Mouse (Mus musculus): ENCODE measurements around the gene Pgs1. TPM values are rescaled to one million over a fixed set of nuclear protein-coding genes. Genes with fewer than 3 reads are reported as not detected.
A peak's percentile ranks its signal among the peaks of the same experiment; 100 is the strongest.

Pgs1 gene
- polyA plus RNA-seq, 1 experiment from 2014 or later = 45.9 TPM

DNA sequence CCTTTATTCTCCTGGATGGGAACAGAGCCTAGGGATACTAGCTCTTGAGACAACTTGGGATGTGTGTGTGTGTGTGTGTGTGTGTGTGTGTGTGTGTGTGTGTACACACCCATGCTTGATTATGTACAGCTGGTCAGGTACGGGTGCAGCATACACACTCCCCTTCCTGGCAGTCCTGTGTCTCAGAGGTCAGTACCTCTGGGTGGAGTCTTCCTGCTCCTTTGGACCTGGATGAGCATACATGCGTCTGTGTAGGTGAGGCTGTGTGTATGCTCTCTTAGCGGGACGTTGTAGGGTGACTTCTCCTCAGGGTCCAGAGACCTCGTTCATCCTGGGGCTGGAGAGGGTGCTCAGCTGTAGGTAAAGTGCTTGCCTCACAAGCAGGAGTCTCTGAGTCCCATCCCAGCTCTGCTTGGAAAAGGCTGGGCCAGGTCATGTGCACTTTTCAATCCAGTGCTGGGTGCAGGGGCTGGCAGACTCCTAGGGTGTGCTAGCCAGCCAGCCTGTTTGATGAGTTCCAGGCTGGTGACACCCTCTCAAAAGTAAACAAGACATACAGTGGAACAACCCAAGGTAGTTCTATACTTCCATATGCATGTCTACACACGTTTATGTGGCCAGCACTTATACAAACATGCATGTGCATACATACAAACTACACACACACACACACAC, 13.3 kb downstream of the Pgs1 start:
- Histone ChIP-seq H3K27me3 (no peaks in the 10 kb centered on the region), H3K36me3 (replicated peaks) (peaks cover 60% of the 10 kb centered on the region), H3K4me3 (replicated peaks) (no peak overlapping the region), H3K9me3 (no peaks in the 10 kb centered on the region), H3K9ac (no peak overlapping the region), H3K27ac (no peak overlapping the region), H3K4me1 (peaks cover 5% of the 10 kb centered on the region; the same call in 1 of the 2 replicates), H3K4me2 (no peak overlapping the region)
- WGBS = 89% methylated on average over 6 of the region's 6 CpGs
- ATAC-seq (ENCODE audit: low FRiP score) = no peak

DNA sequence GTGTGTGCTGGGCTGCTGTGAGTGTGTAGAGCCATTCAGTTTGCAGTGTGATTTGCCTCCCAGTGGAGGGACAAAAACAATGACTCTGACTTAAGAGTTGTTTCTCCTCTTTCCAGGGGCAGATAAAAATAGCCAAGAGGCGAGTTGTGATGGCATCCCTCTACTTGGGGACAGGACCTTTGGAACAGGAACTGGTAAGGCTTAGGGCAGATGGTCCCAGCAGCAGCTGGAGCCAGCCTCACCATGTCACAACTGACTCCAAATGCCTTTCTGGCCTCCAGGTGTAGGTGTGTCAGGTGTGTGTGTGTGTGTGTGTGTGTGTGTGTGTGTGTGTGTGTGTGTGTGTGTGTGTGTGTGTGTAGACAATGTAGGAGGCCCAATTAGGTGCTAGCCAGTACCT, 14.0 kb downstream of the Pgs1 start:
- Histone ChIP-seq H3K36me3 (replicated peaks) (peaks cover 66% of the 10 kb centered on the region), H3K9ac (no peak overlapping the region), H3K4me2 (no peak overlapping the region), H3K27me3 (no peaks in the 10 kb centered on the region), H3K9me3 (no peaks in the 10 kb centered on the region), H3K4me1 (peaks cover 5% of the 10 kb centered on the region; the same call in 1 of the 2 replicates), H3K27ac (no peak overlapping the region), H3K4me3 (replicated peaks) (no peak overlapping the region)
- ATAC-seq (ENCODE audit: low FRiP score) = no peak
- 74% methylated on average over 1 of the region's 1 CpGs for WGBS

- Histone ChIP-seq H3K36me3 (replicated peaks) (peaks cover 73% of the 10 kb centered on the region), H3K4me2 (no peak overlapping the region), H3K4me3 (replicated peaks) (no peak overlapping the region), H3K4me1 (0 out of 2 replicates have a peak, but pooled peaks cover 5% of the 10 kb centered on the region), H3K9ac (no peak overlapping the region), H3K27ac (0 out of 2 replicates have a peak overlapping the region, but pooled peaks have one; percentile 42), H3K9me3 (no peaks in the 10 kb centered on the region), H3K27me3 (no peaks in the 10 kb centered on the region)
- no peak for ATAC-seq (ENCODE audit: low FRiP score)
- WGBS = 95% methylated on average over 7 of the region's 7 CpGs
Measured at GRCm38 (mm10) chr11:118000565-118001215, 14.6 kb downstream of the Pgs1 start.

DNA sequence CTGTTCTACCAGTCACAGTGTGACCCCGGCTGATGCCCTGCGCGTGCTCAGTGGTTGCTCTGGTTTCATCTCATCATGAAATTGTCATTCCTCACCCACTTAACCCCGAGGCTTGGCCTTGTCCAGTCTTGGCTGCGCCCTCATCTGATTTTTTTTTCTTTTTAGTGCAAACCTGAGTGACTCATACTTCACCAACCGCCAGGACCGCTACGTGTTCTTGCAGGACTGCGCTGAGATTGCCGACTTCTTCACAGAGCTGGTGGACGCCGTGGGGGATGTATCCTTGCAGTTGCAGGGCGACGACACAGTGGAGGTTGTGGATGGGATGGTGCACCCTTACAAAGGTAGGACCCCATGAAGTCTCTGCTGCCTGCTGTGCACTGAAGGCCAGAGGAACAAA, 17.1 kb downstream of the Pgs1 start:
- H3K36me3 ChIP-seq (replicated peaks) = peaks cover 84% of the 10 kb centered on the region
- H3K27me3 ChIP-seq = no peaks in the 10 kb centered on the region
- no peak overlapping the region for H3K9ac ChIP-seq
- WGBS = 96% methylated on average over 14 of the region's 14 CpGs
- ATAC-seq (ENCODE audit: low FRiP score) = no peak
- peaks cover 15% of the 10 kb centered on the region for H3K4me1 ChIP-seq
- H3K4me2 ChIP-seq = no peak overlapping the region
- H3K4me3 ChIP-seq (replicated peaks) = no peak overlapping the region
- no peaks in the 10 kb centered on the region for H3K9me3 ChIP-seq
- H3K27ac ChIP-seq = no peak overlapping the region

GRCm38 (mm10) chr11:118003718-118004117, 17.6 kb downstream of the Pgs1 start:
- Histone ChIP-seq H3K9ac (no peak overlapping the region), H3K4me1 (peaks cover 12% of the 10 kb centered on the region), H3K4me3 (replicated peaks) (no peak overlapping the region), H3K27me3 (no peaks in the 10 kb centered on the region), H3K27ac (no peak overlapping the region), H3K36me3 (replicated peaks) (peaks cover 79% of the 10 kb centered on the region), H3K4me2 (no peak overlapping the region), H3K9me3 (no peaks in the 10 kb centered on the region)
- WGBS = 83% methylated on average over 5 of the region's 5 CpGs
- ATAC-seq (ENCODE audit: low FRiP score) = no peak

- H3K9me3 ChIP-seq = no peaks in the 10 kb centered on the region
- H3K27me3 ChIP-seq = no peaks in the 10 kb centered on the region
- WGBS = 91% methylated on average over 5 of the region's 5 CpGs
- H3K9ac ChIP-seq = no peak overlapping the region
- H3K27ac ChIP-seq = no peak overlapping the region
- H3K4me3 ChIP-seq (replicated peaks) = no peak overlapping the region
- peaks cover 74% of the 10 kb centered on the region for H3K36me3 ChIP-seq (replicated peaks)
- ATAC-seq (ENCODE audit: low FRiP score) = no peak
- no peak overlapping the region for H3K4me2 ChIP-seq
- peaks cover 17% of the 10 kb centered on the region for H3K4me1 ChIP-seq
Measured at GRCm38 (mm10) chr11:118004217-118004616, 18.1 kb downstream of the Pgs1 start.

- ATAC-seq (ENCODE audit: low FRiP score) = no peak
- 81% methylated on average over 8 of the region's 8 CpGs for WGBS
- H3K9ac ChIP-seq = no peak overlapping the region
- H3K4me2 ChIP-seq = no peak overlapping the region
- no peak overlapping the region for H3K27ac ChIP-seq
- H3K9me3 ChIP-seq = no peaks in the 10 kb centered on the region
- peaks cover 28% of the 10 kb centered on the region for H3K4me1 ChIP-seq
- H3K4me3 ChIP-seq (replicated peaks) = no peak overlapping the region
- H3K36me3 ChIP-seq (replicated peaks) = peaks cover 42% of the 10 kb centered on the region
- no peaks in the 10 kb centered on the region for H3K27me3 ChIP-seq
Measured at GRCm38 (mm10) chr11:118007460-118008143, 21.5 kb downstream of the Pgs1 start.

DNA sequence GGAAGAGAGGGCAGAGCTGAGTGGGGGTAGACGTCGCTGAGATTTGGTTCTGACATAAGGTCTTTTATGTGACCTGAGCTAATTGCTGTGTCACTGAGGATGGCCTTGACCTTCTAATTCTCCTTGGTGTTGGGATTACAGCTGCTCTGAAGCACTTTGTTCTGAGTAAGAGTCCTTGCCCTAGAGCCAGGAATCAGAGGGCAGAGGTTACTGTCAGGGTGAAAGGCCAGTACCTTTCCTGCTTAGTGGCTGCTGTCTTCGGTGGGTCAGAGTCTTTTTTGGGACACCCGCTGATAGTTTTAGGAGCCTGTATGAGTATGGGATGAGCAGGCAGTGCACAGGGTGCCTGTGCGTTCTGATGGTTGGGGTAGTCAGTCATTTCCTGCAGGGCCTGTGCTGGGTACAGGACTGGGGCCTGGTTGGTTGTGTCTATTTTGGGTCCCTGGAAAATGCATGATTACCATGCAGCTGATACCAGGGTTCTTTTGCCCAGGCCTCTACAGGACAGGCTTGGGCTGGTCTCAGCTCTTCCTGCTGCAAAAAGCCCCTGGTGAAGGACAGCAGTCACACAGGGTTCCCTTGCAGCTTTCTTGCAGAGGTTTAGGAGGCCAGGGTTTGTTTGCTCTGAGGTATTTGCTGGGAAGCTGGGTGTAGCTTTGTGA, 22.2 kb downstream of the Pgs1 start:
- Histone ChIP-seq H3K4me2 (no peak overlapping the region), H3K4me1 (peaks cover 28% of the 10 kb centered on the region), H3K4me3 (replicated peaks) (no peak overlapping the region), H3K36me3 (replicated peaks) (peaks cover 36% of the 10 kb centered on the region), H3K9ac (no peak overlapping the region), H3K9me3 (no peaks in the 10 kb centered on the region), H3K27ac (no peak overlapping the region), H3K27me3 (no peaks in the 10 kb centered on the region)
- 64% methylated on average over 5 of the region's 5 CpGs for WGBS
- ATAC-seq (ENCODE audit: low FRiP score) = no peak

- ATAC-seq (ENCODE audit: low FRiP score) = no peak
- H3K9ac ChIP-seq = peak overlapping the region; percentile 29; the same call in 1 of the 2 replicates
- peaks cover 28% of the 10 kb centered on the region for H3K4me1 ChIP-seq
- H3K27me3 ChIP-seq = no peaks in the 10 kb centered on the region
- H3K27ac ChIP-seq = no peak overlapping the region
- H3K9me3 ChIP-seq = no peaks in the 10 kb centered on the region
- H3K4me2 ChIP-seq = no peak overlapping the region
- peaks cover 30% of the 10 kb centered on the region for H3K36me3 ChIP-seq (replicated peaks)
- H3K4me3 ChIP-seq (replicated peaks) = no peak overlapping the region
- whole genome bisulfite sequencing = 91% methylated on average over 8 of the region's 8 CpGs
Measured at GRCm38 (mm10) chr11:118008843-118009242, 22.8 kb downstream of the Pgs1 start.

DNA sequence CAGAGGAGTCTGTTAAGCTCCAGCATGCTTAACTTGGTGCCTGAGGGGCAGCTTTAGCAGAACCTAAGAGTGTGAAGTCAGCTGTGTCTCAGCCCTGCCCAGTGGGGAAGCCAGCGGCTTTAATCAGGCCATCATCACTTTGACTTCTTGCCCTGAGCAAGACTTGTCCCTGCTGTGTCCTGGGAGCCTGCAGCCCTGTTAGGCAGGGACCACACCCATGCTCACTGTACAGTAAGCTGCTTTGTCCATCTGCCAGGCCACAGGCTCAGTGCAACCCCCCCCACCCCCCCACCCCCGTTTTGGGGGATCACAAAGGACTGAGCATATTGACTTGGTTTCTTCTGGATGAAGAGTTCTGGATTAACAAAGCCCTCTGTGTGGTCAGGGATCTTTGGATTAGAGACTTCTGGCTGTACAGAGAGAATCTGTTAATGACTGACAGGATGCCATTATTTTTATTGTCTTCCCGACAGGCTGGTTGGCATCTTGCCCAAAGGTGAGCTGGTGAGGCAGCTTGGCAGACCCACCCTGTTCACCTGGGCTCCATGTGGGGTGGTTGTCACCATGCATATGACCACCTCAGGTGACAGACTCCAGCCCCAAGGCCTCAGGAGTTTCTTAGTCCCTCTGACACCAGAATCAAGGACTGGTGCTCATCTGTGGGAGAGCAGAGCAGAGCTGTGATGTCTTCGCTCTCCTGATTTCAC, 23.9 kb downstream of the Pgs1 start:
- Histone ChIP-seq H3K9ac (peak overlapping the region; percentile 25; the same call in 1 of the 2 replicates), H3K9me3 (no peaks in the 10 kb centered on the region), H3K36me3 (replicated peaks) (peaks cover 23% of the 10 kb centered on the region), H3K4me1 (peaks cover 28% of the 10 kb centered on the region), H3K4me2 (no peak overlapping the region), H3K27ac (peak overlapping the region; percentile 27; the same call in 1 of the 2 replicates), H3K27me3 (no peaks in the 10 kb centered on the region), H3K4me3 (replicated peaks) (no peak overlapping the region)
- WGBS = 66% methylated on average over 4 of the region's 4 CpGs
- no peak for ATAC-seq (ENCODE audit: low FRiP score)

DNA sequence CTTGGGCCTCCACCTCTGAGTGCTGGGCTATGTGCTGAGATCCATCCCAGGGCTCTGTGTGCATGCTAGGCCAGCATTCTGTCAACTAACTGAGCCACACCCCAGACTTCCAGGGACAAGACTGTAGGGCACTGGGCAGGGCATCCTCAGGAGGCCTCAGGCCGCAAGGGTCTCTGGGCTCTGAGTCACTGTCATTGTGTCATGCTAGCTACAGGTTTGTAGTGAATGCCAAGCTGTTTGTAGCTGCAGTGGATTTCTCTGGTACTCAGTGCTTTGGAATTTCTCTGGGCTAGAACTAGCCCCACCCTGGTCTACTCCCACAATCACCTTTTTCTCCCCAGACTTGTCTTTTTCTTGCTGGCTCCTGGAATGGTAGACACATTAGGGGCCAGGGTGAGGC, 26.5 kb downstream of the Pgs1 start:
- Histone ChIP-seq H3K27ac (no peak overlapping the region), H3K4me3 (replicated peaks) (no peak overlapping the region), H3K27me3 (no peaks in the 10 kb centered on the region), H3K36me3 (replicated peaks) (peaks cover 20% of the 10 kb centered on the region), H3K4me2 (no peak overlapping the region), H3K4me1 (peaks cover 24% of the 10 kb centered on the region), H3K9me3 (no peaks in the 10 kb centered on the region), H3K9ac (no peak overlapping the region; the same call in 1 of the 2 replicates)
- WGBS = 93% methylated on average over 1 of the region's 1 CpGs
- ATAC-seq (ENCODE audit: low FRiP score) = no peak
